Mouse (Mus musculus) T-cell, adult 2 months (primary cell): Measurements from ENCODE around the gene Aifm1.

ENCODE experiments used
- DNase-seq: peaks from one replicate; pipeline ENCODE4 v3.0.0; 2022; ENCODE audit warnings: low spot score

Aifm1 gene

DNA sequence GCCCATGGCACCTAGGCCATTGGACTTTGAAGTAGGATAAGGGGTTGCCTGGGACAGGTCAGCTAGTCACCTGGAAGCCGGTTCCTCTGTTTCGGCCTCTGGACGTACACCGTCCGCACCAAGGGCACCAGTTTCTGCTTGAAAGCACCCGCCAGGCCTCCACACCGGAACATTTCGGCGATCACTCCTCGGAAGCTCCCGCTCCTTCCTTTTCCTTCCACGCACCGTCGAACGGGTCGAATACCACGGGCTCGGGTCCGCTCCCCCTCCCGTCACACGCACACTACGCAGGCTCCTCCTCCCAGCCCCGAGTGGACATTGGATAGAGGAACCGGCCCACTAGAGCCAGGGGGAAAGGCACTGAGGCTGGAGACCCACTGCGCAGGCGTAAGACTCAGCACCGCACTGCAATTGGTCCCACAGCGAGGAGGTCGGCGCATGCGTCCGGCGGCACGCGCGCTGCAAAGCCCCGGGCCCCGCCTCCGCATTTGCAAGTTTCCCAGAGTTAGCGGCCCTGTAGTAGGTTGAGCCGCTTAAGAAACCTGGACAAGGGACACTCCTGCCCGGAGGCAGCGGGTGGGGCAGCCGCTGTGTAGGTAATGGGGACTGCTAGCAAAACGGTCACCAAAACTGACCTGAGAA lies at the start of gene Aifm1:
Aifm1 (minus strand) TSS at position 398 of the 642 bp plus-strand sequence.
- peak; percentile 89 for DNase-seq

DNA sequence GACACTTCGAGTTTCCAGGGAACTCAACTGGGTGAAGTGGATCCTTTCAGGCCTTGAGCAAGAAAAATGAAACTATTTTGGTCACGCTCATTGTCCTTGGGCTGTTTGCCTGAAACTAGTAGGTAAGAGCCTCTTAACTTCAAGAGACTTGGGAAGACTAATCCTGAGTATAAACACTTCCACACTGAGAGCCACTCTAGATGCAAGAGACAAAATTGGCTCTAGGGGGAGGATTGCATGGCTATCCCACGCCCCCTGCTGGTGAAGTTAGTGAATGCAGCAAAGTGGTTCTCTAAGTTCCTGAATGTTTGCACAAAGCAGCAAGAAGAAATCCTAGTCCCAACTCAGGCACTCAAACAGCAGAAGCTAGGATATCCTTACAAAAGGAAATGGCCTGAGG lies 18.8 kb upstream of the Aifm1 start:
- DNase-seq: peak; percentile 53

DNA sequence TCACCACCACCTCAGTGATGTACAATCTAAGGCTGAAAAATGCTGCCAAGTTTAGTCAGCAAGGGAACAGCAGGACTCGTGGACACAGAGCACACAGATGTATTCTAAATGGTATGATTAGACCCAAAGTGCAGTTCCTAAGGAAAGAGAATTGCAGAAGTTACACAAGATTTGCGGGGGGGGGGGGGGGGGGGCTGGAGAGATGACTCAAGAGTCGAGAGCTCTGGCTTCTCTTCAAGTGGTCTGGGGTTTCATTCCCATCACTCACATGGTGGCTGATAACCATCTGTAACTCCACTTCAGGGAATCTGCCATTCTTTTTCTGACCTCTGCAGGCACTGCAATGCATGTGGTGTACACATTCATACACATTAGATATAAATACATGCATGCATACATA lies 13.1 kb upstream of the Aifm1 start:
- DNase-seq: no peak

DNA sequence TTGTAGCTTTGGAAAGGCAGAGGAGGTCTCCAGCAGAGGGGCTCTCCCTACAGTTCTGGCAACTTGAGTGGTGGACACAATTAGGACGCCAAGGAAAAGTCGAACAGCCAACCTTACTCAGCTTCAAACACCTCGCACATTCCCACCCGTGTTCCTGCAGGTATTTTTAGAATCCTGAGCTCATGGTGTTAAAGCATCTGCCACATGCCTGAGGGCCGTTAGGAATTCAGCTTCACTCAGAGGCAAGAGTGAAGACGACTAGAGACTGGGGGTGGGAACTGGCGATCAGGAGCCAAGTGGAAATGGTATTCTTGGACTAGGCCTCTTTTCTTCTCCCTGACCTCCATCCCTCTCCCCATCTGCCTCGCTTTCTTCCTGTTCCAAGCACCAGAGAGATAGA lies 12.5 kb upstream of the Aifm1 start:
- DNase-seq: no peak

DNA sequence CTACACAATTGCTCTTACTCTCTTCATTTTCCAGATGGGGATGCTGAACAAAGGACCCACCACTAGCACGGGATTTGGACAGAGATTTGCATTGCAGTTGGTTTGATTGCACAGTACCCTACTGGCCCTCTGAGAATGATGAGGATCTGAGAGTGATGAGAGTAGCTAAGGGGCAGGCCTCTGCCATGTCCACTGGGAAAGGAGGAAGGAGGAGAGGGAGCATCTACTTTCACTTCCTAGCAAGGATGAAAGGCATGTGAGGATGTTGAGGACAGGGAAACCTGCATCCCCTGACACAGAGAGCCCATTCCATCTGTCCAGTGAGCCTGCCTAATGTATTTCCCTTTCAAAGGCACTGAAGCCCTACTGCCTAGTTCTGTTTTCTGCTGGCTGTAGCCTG lies 12.0 kb upstream of the Aifm1 start:
- DNase-seq: no peak

DNA sequence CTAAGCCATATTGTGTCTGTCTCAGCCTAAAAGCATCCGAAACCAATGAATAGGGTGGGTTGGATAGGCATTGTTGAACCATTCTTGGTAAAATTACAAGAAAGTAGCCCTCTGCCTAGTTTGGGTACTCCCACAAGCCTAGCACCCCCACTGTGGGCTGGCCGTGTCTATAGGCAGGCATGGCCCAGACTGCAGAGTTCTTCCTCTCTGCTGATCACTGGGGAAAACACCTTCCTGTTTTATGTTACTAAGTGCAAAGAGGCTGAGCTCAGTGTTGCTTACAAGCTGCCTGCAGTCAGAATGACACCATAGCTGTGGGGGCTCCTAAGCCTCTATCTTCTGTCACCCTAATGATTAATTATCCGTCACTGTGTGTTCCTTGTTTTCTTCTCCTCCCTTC lies 10.1 kb upstream of the Aifm1 start:
- no peak for DNase-seq

DNA sequence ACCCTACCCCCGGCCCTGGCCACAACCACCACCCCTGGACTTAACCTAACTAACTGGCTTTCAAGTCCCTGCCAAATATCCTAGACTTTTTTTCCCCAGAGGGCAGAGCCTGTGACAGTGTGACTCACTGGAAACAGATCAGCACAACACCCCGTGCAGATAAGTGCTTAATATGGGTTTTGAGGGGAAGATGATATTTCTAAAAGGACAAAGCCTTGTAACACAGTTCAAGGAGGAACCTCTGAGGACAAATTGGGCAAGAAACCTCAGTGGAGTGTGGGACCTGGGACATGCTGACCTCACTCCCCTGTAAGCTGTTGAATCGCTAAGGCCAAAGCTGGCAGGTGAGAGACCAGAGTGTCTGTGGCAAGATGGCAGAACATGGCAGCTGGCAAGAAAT lies 8.3 kb upstream of the Aifm1 start:
- no peak for DNase-seq

DNA sequence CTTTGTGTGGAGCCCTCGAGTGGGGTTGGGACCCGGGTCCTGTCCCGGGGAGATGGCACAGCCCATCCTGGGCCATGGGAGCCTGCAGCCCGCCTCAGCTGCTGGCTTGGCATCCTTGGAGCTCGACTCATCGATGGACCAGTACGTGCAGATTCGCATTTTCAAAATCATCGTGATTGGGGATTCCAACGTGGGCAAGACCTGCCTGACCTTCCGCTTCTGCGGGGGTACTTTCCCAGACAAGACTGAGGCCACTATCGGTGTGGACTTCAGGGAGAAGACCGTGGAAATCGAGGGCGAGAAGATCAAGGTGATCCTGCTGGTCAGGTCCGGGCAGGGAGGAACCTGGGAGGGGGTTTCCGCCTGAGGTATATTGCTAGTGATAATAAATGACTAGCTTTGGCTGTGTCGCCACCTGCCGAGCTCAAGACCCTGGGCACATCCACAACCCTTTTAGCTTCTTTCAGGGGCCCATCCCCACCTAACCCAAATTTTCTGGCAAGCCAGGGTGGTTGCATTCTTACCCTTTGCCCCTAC lies 6.3 kb upstream of the Aifm1 start:
- DNase-seq: peak; percentile 2

DNA sequence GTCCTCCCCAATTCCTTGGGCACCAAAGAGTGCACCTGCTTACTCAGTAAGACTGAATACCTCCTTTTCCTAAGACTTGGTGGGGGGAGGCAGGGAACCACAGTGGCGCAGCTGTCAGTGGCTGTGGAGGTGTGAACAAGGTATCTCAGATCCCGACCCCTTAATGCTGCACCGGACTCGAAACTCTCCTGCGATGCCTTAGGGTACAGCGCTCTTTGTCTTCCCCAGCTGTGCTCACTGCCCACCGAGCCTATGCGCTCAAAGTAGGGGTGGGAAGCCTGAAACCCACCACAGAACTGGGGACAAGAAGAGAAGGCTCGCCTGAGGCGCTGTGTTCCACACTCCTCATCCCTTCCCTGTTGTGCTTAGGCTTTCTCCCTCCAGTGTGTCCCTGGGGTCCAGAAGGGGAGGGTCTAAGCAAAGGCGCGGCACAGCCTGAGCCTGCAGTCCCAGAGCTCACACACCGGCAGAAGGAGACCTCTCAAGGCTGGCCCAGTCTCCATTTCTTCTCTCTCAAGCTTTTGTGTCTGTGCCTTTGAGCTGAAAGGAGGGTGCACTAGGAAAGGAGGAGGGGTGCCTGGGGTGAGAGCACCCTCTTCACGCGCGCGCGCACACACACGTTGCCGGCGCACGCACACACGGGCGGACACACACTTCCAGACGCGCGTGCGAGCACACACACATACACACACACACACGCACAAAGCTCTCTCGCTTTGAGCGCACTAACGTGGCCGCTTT lies 5.6 kb upstream of the Aifm1 start, which contains the start of gene Rab33a:
Rab33a (plus strand) TSS at position 478 of the 741 bp plus-strand sequence.
- peak; percentile 37 for DNase-seq

DNA sequence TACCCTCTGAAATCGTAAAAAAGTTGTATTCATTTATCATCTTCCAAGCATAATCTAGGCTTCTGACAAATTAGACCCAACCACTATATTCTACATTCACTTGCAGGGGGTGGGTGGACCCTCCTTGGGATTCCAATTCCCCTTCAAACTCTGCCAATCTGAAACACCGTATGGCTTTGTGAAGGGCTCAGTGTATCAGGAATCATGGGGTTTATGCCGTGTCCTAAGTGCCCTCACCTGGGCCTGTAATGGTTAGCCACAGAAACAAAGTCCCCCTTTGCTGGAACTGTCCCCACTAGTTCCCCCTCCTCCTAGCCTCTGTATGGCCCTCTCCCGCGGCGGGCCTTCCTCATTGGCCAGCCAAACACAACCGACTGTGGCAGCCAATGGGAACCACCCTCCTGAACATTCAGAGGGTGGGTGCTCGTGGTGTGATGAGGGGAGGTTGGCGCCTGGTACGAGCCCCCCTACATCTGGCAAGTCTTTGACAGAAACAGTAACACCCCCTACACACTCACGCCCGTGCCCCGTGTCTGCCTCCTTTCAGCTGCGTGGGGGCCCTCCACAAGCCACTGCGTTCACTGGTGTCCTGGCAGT lies 4.9 kb upstream of the Aifm1 start:
- no peak for DNase-seq

DNA sequence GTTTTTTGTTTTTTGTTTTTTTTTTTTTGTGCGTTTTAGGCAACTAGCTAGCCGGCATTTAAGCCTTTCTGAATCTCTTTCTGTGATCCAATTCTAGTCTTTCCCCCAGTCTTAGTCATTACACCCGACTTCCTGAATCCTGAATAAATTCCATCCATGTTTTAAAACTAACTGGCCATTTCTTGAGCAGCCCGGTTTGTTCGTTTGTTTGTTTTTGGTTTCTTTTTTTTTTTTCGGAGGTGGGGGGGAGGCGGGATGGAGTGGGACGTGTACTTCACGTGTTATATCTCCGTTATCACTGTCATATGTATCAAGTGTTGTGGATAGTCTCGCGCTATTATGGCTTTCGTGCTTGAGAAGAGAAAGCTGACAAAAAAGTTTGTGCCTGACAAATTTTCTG lies 461 bp upstream of the Aifm1 start:
- peak; percentile 30 for DNase-seq

DNA sequence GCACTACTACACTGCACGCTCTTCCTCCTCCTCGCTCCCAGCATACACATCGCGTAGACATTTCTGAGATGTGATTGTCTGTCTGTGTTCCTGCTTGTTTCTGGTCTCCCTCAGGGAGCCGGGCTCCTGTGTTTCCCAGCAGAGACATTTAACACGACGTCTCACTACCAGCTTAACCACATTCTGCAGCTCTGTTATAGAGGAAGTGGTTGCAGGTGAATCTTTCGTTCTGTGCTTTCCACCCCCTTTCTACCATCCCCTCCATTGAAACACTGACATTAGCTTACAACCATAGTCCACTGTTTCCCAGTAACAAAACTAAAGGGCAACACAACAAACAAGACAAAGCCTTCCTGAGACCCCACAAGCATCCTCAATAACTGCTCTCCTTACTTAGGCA lies 19.6 kb downstream of the Aifm1 start:
- DNase-seq: peak; percentile 1

DNA sequence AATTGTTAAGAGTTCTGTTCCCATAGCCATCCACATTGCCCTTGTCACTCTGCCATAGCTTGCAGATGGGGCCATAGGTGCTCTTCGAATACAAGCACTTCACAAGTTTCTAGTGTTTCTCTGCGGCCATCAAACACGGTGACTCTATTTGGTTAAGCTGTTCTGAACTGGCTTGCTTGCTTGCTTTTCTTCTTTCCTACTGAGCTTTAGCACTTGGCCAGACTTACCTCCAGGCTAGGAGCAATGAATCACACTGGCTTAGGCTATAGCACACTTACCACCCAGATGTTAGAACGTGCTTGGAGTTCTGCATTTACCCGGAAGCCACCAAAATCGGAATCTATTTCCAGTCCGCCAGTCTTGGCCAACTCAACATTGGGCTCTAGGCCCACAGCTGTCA lies 31.7 kb downstream of the Aifm1 start:
- no peak for DNase-seq

DNA sequence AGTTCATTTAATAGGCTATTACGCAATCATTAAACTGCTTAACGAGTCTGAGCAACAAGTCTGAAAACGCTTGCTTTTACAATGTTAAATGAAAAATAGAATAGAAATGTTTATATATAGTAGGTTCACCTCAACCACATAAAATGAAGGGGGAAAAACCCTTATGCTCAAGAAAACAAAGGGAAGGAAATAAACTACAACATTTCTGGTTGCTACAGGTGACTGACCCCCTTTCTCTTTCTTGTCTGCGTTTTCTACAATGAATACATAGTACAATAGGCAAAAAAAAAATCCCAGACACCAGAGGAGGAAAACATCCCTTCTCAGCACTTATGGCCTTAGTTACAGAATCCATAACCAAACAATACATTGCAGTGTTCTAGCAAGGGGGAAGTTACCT lies 32.3 kb downstream of the Aifm1 start:
- no peak for DNase-seq

DNA sequence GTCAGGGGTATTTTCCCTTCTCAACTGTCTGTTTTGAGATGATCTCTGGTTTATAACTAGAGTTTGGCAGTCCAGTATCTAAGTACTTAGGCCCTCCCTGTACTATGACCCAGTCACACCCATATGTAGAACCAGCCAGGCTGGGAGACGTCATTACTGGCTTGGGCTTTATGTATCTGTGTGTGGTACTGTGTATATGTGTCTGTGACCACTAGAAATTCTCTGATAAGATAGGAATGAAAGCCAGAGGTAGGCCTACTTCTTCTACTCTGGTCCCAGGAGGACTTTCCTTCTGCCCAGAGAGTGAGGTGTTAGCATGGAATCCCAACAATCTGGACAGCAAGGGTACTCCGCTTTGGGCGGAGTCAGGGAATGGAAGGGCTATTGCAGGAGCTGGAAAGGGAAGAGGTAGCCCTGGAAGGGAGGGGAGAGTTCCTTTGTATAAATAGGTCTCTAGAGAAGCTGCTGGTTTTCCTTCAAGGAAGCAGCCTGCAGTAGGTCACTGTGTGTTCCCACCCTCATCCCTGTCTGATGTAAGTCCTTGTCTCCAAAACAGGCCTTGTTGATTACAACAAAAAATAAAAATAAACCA lies 45.9 kb downstream of the Aifm1 start:
- DNase-seq: no peak

DNA sequence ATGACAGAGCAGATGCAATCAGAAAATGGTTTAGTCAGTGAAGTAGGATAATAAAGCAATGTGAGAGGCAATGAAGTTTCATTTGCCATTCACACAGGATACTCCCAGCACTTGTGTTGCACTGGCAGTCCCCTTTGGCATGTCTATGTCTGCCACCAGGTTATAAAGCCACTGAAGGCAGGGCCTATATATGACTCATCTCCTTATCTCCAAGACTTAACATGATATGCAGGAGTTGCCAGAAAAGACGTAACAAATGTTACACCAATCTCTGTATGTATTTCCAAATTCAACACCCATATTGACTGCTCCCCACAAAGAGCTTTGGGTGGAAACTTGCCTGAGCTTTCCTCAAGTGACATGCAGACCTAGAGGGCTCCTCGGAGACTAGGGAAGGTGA lies 47.2 kb downstream of the Aifm1 start:
- DNase-seq: no peak

DNA sequence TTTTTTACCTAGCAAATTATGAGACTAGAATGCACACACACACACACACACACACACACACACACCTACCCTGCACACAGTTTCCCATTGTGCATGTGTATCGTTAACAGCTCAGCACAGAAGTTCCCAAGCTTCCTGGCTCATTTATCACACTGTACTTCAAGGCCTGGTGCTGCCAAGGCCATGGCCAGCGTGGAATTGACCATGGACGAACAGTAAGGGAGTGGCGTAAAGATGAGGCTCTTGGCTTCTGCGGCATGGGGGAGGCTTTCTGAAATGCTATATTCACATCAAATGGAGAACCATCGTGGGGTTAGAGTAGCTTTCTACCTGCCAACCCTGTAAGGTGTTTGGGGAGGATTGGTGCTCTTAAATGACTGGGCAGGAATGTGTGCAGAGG lies 48.9 kb downstream of the Aifm1 start:
- no peak for DNase-seq

DNA sequence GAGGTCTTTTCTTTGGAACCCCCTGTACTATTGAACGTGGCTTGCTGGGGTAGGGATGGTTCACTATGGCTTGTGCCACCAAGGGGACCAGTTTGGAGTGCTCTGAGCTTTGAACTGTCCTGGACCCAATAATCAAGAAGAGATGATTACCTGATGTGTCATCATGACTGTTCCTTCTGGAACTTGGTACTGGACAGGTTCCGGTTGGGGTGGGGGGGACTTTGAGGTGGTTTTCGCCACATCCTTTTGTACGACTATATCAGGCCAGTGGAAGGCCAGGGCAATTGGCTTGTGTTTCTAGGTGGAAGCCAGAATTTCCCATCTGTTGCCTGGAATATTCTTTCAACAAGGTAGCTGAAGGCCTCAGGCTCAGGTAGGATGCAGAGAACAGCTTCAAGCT lies 49.7 kb downstream of the Aifm1 start:
- DNase-seq: no peak

DNA sequence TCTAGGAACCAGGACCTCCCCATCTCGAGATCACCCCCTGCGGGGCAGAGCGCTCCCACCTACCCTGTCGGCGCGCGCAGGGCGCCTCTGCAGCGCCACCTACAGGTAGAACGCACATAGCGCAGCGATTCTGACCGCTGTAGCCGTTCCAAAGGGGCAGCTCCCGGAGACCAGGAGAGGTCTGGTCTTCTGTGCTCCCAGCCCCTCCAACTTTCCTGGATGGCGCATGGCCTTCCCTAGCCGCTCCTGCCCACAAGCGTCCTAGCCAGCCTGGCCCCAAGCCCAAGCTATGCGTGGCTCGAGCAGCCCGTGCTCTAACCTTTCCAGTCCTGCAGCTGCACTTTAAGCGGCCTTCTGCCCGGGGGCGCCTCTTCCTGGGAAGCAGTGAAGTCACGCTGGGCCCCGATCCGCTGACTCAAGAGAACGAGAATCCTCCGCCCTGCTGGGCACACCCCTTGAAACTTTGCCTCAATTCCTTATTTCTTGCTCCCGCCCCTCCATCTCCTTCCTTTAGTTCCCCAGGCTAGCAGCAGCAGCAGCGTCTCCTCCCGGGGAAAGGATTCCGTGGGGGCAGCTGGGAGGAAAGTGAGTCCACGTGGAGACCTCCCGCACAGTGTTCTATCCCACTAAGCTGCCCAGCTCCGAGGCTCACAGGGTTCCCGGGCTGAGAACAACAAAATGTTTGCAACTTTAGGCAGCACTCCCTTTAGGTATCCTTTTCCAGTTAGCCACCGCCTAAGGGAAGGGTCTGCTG lies 50.4 kb downstream of the Aifm1 start, which contains the start of gene Elf4:
Elf4 (minus strand) TSS at position 379 of the 754 bp plus-strand sequence.
- peak; percentile 59 for DNase-seq

DNA sequence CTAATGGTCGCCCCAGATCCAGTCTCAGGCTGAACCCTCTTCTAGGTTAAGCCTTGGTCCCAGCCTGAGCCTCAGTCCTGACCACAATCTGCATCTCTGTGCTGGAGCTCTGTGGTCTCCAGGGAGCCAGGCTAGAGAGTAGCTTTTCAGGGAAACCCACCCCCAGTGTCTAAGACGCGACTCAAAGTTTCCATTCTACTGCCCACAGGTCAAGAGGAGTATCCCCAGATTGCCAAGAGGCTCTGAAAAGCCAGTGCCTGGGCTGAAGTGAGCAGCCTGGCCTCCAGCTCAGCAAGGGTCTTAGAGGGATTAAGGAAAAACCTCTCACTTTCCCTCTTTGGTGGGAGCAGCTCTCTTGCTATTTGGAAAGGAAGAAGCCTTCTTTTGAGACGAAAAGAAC lies 51.1 kb downstream of the Aifm1 start:
- no peak for DNase-seq

DNA sequence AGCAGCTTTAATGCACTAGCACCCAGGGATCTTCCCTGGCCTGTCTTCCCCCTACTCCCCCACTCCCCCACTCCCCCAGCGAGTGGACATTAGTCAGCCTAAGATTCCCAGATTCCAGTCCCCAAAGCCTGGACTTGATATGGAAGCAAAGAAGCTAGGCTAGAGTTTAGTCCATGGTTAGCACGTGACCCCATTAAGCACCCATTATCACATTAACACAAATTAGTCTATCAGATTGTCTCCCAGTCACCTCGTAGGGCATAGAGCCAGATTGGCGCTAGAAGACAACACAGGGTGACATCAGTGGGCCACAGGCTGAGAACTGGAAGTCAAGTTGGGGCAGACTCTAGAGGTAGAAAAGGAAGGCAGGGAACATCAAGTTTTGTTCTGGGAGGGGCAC lies 52.4 kb downstream of the Aifm1 start:
- no peak for DNase-seq

DNA sequence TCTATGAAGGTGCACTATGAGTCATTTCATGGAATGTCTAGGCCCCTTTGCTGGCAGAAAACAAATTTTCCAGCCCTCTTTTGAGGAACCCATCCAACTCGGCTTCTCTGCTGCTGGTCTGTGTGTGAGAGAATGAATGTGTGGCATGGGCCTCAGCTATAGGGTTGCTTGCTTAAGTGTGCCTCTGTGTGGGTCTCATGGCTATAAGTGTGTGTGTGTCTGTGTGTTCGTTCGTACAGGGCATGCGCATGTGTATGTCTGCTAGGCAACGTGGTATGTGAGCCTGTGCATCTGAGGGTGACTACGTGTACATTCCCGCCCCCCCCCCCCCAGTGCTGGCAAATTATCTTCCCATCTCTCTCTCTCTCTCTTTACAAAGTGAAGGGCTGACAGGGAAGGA lies 52.9 kb downstream of the Aifm1 start:
- no peak for DNase-seq
